Mouse (Mus musculus): ENCODE measurements around the gene Hsdl2. TPM values are rescaled to one million over a fixed set of nuclear protein-coding genes. Genes with fewer than 3 reads are reported as not detected.
"Not testable (repeated sequence)": the region's sequence is repeated elsewhere in the genome, so short reads cannot be mapped to it uniquely, and the experiment has no call there.

The Hsdl2 gene
- total RNA-seq (2022) = 10 to 100 TPM; 26.0 to 31.1 (median 29.2) TPM

DNA sequence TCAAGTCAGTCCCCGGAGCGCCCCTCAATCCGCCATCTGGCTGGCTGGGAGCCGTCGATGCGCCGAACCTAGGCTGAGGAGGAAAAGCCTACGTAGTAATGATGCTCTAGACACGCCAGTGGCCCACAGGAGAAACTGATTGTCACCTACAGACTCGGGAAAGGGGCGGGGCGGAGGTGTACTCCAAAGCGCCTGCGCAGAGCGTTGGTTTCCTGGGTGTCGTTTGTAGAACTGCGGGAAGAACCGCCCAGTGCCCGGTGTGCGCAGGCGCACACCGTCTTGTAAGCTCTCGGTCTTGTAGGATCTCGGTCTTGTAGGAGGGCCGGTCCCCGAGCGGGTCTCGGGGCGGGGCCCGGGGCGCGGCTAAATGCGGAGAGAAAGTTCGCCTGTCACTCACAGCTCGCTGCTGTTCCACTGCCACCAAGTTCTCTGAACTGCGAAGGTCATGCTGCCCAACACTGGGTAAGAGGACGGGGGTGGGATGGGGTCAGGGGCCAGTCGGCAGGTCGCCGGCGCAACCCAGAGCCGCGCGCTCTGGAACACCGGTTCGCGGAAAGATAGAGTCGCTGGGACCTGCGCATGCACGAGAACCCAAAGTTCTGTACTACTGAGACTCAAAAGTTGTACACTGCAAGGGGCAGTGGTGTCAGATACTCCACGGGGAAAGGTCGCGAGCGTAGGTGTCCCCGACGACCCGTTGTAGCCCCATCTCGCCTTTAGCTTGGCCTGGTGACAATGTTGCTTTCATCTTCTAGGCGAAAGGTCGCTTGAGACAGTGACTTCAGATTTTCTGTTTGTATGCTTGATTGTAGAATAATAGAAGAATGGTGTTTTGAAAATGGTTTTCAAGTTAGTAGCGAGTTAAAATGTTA is at the start of gene Hsdl2:
Gene Hsdl2, plus strand, starts transcription at position 250 of the 872 bp plus-strand sequence.
- DNase-seq (ENCODE audit: low spot score in 2 of 2) = peak; percentile 88 to 99

GRCm38 (mm10) chr4:59533268-59533667 is 48.1 kb upstream of the Hsdl2 start:
- DNase-seq (ENCODE audit: low spot score in 2 of 2) = no peak

DNA sequence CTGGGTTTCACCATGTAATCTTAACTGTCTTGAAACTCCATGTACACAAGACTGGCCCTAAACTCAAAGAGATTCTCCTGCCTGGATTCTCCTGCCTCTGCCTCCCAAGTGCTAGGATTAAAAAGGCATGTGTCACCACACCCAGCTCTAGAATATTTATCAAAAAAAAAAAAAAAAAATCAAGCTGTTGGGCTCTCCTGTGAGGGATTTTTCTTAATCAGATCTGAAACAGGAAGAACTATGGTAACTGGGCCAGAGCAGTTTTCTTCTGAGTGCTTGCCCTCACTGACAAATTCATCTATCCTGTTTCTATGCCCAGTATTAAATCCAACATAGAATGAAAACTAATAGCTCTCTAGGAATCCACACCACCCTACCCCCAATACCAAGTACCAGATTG is 45.7 kb upstream of the Hsdl2 start:
- DNase-seq (ENCODE audit: low spot score in 2 of 2) = no peak

GRCm38 (mm10) chr4:59536281-59536680 is 45.1 kb upstream of the Hsdl2 start:
- DNase-seq (ENCODE audit: low spot score in 2 of 2) = no peak

GRCm38 (mm10) chr4:59543006-59543405 is 38.4 kb upstream of the Hsdl2 start:
- DNase-seq (ENCODE audit: low spot score in 2 of 2) = no peak

- no peak for DNase-seq (ENCODE audit: low spot score in 2 of 2)
Observed at GRCm38 (mm10) chr4:59544654-59545053, 36.7 kb upstream of the Hsdl2 start.

DNA sequence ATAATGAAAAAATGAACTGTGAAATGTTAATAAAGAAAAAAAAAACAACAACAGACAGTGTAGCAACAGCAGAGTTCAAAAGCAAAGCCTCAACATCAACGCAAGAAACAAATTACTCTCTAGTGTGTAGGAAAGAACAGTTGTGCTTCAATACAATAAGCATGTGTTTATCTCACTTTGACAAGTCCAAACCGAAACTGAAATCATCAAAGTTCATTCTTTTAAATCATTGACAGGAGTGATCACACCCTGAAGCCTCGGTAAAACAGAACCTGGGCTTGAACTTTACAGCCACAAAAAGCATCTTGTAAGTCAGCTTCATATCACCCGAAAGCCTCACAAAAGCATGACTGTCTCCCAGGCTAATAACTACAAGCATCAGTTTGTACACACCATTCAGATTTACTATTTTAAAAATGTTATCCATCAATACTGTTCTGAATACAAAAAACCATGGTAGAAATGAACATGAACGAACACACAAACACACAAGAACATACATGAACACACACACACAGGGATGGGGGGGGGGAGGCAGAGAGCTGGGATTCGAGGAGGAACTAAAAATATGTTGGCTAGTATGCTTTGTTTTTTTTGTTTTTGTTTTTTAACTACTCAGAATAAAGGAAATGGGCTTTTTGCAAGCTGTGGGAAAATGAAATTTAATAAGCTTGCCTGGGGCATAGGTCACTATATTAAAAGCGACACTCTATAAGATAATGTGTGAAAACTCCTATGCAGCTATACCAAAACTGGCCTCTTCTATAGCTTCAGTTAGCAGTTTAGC is 34.9 kb upstream of the Hsdl2 start:
- no peak for DNase-seq (ENCODE audit: low spot score in 2 of 2)

DNA sequence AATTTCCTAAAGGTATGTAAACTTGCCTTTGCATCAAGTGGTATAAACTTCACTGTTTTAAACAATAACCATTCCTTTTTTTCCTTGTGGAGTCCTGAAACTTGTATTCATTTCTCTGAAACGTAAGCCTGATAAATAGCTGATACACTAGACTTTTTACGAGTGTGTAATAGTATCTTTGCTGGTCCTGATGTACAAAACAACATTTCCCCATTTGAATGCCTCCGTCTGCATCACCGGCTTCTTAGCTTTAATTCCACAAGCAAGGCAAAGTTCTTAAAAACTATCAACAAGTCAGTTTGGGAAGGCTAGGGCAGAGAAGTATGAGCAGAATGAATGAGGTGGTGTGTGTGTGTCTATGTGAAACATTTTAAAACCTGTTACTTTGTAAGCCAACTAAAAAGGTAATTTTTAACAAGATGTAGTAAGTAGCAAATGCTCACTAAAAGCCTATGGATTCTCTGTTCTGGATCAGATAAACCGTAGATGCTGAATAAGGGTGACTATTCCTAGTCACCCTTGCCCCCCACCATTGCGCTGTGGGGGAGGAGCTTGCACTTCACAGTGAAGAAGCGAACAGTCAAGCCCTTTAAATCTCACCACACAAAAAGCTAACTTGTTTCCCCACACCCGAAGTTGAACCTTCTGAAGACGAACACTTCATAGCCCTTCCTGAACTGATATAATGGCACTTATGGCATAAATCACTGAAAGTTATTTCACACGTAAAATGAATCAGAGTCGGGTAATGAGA is 34.0 kb upstream of the Hsdl2 start:
- no peak for DNase-seq (ENCODE audit: low spot score in 2 of 2)

- DNase-seq (ENCODE audit: low spot score in 2 of 2) = no peak
Observed at GRCm38 (mm10) chr4:59548011-59548559, 33.3 kb upstream of the Hsdl2 start.

- DNase-seq (ENCODE audit: low spot score in 2 of 2) = peak; percentile 30 to 50
Observed at GRCm38 (mm10) chr4:59548560-59549174, 32.7 kb upstream of the Hsdl2 start.

GRCm38 (mm10) chr4:59549175-59549976 is 32.0 kb upstream of the Hsdl2 start, which contains the start of gene Ptbp3:
Gene Ptbp3 (minus strand): TSS chr4:59549364.
- peak; percentile 67 to 68 for DNase-seq (ENCODE audit: low spot score in 2 of 2)

- DNase-seq (ENCODE audit: low spot score in 2 of 2) = no peak
Observed at GRCm38 (mm10) chr4:59549977-59550560, 31.3 kb upstream of the Hsdl2 start.

DNA sequence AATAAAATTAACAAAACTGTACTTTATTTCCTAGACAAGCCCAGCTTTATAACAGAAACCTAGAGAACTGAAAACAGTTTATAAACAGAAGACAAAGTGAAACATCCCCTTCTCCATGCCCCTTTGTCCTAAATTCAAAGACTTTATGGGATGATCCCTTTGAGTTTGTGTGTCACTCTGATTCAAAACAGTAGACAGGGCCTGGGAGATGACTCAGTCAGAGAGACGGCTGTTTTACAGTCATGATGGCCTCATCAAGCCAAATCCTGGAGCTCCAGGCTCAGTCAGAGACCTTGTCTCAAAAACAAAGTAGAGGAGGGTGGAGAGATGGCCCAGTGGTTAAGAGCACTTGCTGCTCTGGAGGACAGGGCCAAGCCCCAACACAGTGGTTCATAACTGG is 29.5 kb upstream of the Hsdl2 start:
- DNase-seq (ENCODE audit: low spot score in 2 of 2) = no peak

GRCm38 (mm10) chr4:59552835-59553234 is 28.5 kb upstream of the Hsdl2 start:
- DNase-seq (ENCODE audit: low spot score in 2 of 2) = no peak

- DNase-seq (ENCODE audit: low spot score in 2 of 2) = no peak
Observed at GRCm38 (mm10) chr4:59553576-59553975, 27.8 kb upstream of the Hsdl2 start.

- DNase-seq (ENCODE audit: low spot score in 2 of 2) = no peak
Observed at GRCm38 (mm10) chr4:59555177-59555576, 26.2 kb upstream of the Hsdl2 start.

GRCm38 (mm10) chr4:59557343-59557742 is 24.0 kb upstream of the Hsdl2 start:
- DNase-seq (ENCODE audit: low spot score in 2 of 2) = not testable (repeated sequence)

DNA sequence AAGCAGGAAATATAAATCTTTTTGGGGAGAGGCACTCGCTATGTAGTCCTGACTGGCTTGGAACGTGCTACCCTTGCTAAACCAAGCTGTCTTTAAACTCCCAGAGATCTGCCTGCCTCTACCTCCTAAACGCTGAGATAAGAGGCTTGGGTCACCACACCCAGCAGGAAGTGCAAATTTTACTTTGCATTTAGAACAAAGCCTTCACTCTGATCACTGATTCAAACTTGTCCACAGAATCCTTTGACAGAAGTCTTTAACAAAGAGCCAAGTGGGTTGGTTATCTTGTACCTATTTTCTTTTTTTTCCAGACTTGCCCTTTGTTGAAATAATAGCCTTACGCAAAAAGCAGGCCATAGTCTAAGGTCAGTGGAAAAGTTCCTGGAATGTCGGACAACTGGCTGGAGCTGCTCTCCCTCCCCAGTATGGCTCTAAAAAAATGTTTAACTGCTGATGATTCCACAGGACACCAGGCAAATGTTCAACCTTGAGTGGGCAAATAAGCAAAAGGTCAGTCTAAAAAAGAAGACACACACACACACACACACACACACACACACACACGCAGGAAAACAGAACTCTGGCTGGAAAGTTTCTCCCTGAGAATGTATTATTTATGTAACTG is 23.2 kb upstream of the Hsdl2 start:
- no peak for DNase-seq (ENCODE audit: low spot score in 2 of 2)

DNA sequence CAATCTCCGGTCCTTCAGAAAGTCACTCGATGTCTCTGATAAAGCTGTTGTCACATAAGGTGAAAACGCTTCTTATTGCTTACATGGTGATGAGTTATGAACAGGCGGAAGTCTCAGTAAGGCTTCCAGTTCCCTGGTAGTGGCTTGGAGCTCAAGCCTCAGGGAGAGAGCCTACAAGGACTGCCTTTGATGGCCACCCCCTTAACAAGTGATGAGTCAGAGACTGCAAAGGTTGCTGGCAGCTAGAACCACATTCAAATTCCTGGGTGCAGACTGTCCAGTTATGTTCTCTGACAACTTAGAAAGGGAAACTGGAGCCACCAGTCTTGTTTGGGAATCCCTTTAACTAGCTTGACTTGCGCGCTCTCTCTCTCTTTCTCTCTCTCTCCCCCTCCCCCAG is 21.2 kb upstream of the Hsdl2 start:
- no peak for DNase-seq (ENCODE audit: low spot score in 2 of 2)

Measured in left cerebral cortex, adult 8-10 months (tissue).